Mouse (Mus musculus): ENCODE measurements at regions not wholly inside any gene's neighbourhood (a gene's known extent, or its start where the extent isn't known, plus 50 kb on each side); places are given as distances from the start of the nearest gene placed in this dataset.
A peak's percentile ranks its signal among the peaks of the same experiment; 100 is the strongest.

DNA sequence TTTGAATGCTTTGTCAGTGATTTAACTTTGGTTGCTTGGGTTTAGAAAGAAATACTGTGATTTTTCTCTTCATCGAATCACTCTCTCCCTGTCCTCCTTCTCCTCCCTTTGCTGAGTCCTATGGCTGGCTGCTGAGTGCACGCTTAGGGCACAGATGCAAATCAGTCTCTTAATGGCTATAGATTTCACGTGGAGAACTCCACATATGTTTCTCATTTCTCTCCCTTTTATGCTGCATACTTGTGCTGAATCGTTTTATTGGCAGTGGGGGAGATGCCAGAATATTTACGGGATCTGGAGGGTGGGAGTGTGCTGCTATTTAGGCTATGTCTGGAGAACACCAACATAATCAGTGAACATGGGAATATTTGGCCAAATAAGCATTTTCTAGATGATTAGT is 118.8 kb upstream of the Rnd3 start:
- TF ChIP-seq CTCF (IDR thresholded peaks at IDR 0.05; ENCODE audit: low read depth): no peak
- DNase-seq (ENCODE audit: low spot score) (no peak), ATAC-seq (no peak)
- no peaks in the 10 kb centered on the region for H3K4me1 ChIP-seq (ENCODE audit: insufficient read depth, low read length)
- no peak overlapping the region for H3K4me2 ChIP-seq (ENCODE audit: low read depth, low read length)
- no peak overlapping the region for H3K4me3 ChIP-seq (ENCODE audit: low read length)
- H3K9ac ChIP-seq (replicated peaks; ENCODE audit: low read length): no peak overlapping the region
- H3K9me3 ChIP-seq (ENCODE audit: low read length): no peaks in the 10 kb centered on the region
- H3K27ac ChIP-seq: no peak overlapping the region
- 62% methylated on average over 5 of the region's 5 CpGs for WGBS
- no peaks in the 10 kb centered on the region for H3K36me3 ChIP-seq (ENCODE audit: insufficient read depth, low read length)
- no peaks in the 10 kb centered on the region for H3K27me3 ChIP-seq (ENCODE audit: insufficient read depth, low read length)

DNA sequence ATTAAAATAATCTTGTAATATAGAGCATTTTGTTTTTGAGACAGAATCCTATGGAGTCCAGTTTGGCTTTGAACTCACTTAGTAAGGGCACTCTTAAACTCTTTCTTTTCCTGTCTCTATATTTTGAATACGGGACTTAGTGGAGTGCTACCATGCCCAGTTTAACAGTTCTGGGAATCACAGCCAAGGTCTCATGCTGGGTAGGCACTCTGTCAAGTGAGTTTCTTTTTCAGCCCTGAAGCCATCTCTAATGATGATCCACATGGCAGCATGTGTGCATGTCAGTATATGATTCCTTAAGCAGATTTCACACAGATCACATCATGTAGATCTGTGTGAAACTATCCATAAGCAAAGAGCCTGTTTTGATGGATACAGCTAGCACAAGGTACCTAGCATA is 113.6 kb upstream of the Rnd3 start:
- Histone ChIP-seq H3K9ac (replicated peaks; ENCODE audit: low read length) (no peak overlapping the region), H3K27me3 (ENCODE audit: insufficient read depth, low read length) (no peaks in the 10 kb centered on the region), H3K4me1 (ENCODE audit: insufficient read depth, low read length) (no peaks in the 10 kb centered on the region), H3K36me3 (ENCODE audit: insufficient read depth, low read length) (no peaks in the 10 kb centered on the region), H3K27ac (no peak overlapping the region), H3K4me3 (ENCODE audit: low read length) (no peak overlapping the region), H3K4me2 (ENCODE audit: low read depth, low read length) (no peak overlapping the region), H3K9me3 (ENCODE audit: low read length) (no peaks in the 10 kb centered on the region)
- ATAC-seq (no peak), DNase-seq (ENCODE audit: low spot score) (peak; percentile 14)
- TF ChIP-seq CTCF (IDR thresholded peaks at IDR 0.05; ENCODE audit: low read depth): no peak
- 50% methylated on average over 1 of the region's 1 CpGs for WGBS

GRCm38 (mm10) chr2:51250798-51251197 is 101.9 kb upstream of the Rnd3 start:
- Histone ChIP-seq H3K4me3 (ENCODE audit: low read length) (no peak overlapping the region), H3K36me3 (ENCODE audit: insufficient read depth, low read length) (no peaks in the 10 kb centered on the region), H3K9ac (replicated peaks; ENCODE audit: low read length) (no peak overlapping the region), H3K4me1 (ENCODE audit: insufficient read depth, low read length) (no peaks in the 10 kb centered on the region), H3K27me3 (ENCODE audit: insufficient read depth, low read length) (no peaks in the 10 kb centered on the region), H3K4me2 (ENCODE audit: low read depth, low read length) (no peak overlapping the region), H3K9me3 (ENCODE audit: low read length) (no peaks in the 10 kb centered on the region), H3K27ac (no peak overlapping the region)
- DNase-seq (ENCODE audit: low spot score) (peak; percentile 35), ATAC-seq (no peak)
- TF ChIP-seq CTCF (IDR thresholded peaks at IDR 0.05; ENCODE audit: low read depth): no peak
- WGBS: 33% methylated on average over 6 of the region's 6 CpGs

GRCm38 (mm10) chr2:51241573-51241972 is 92.7 kb upstream of the Rnd3 start:
- Histone ChIP-seq H3K4me3 (ENCODE audit: low read length) (no peak overlapping the region), H3K27ac (no peak overlapping the region), H3K4me1 (ENCODE audit: insufficient read depth, low read length) (no peaks in the 10 kb centered on the region), H3K4me2 (ENCODE audit: low read depth, low read length) (no peak overlapping the region), H3K27me3 (ENCODE audit: insufficient read depth, low read length) (no peaks in the 10 kb centered on the region), H3K36me3 (ENCODE audit: insufficient read depth, low read length) (no peaks in the 10 kb centered on the region), H3K9ac (replicated peaks; ENCODE audit: low read length) (no peak overlapping the region), H3K9me3 (ENCODE audit: low read length) (no peaks in the 10 kb centered on the region)
- DNase-seq (ENCODE audit: low spot score): no peak
- no peak for ATAC-seq
- TF ChIP-seq CTCF (IDR thresholded peaks at IDR 0.05; ENCODE audit: low read depth): no peak
- 46% methylated on average over 5 of the region's 5 CpGs for WGBS

DNA sequence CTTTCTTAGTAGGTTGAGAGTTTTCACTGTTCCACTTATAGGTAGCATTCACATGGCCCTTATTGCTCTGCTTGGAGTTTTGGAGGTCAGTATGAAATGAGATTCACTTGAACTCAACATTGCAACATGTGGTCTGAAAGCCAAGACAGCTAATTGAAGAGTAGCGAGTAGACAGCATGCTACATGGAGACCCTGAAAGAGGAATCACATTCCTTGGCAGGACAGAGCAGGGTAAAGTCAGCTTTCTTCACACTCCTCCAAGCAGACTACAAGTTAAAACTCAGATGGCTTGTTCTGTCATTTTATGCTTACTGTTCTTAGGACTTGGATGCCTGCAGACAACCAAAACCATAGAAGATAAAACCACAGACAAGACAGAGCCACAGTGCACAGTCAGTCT is 91.1 kb upstream of the Rnd3 start:
- no peaks in the 10 kb centered on the region for H3K27me3 ChIP-seq (ENCODE audit: insufficient read depth, low read length)
- no peaks in the 10 kb centered on the region for H3K9me3 ChIP-seq (ENCODE audit: low read length)
- ATAC-seq (no peak), DNase-seq (ENCODE audit: low spot score) (no peak)
- H3K4me3 ChIP-seq (ENCODE audit: low read length): no peak overlapping the region
- 91% methylated on average over 1 of the region's 1 CpGs for WGBS
- no peak for TF ChIP-seq CTCF (IDR thresholded peaks at IDR 0.05; ENCODE audit: low read depth)
- H3K4me1 ChIP-seq (ENCODE audit: insufficient read depth, low read length): no peaks in the 10 kb centered on the region
- no peak overlapping the region for H3K27ac ChIP-seq
- no peaks in the 10 kb centered on the region for H3K36me3 ChIP-seq (ENCODE audit: insufficient read depth, low read length)
- H3K9ac ChIP-seq (replicated peaks; ENCODE audit: low read length): no peak overlapping the region
- H3K4me2 ChIP-seq (ENCODE audit: low read depth, low read length): no peak overlapping the region

GRCm38 (mm10) chr2:51238992-51239391 is 90.1 kb upstream of the Rnd3 start:
- no peaks in the 10 kb centered on the region for H3K36me3 ChIP-seq (ENCODE audit: insufficient read depth, low read length)
- H3K4me3 ChIP-seq (ENCODE audit: low read length): no peak overlapping the region
- DNase-seq (ENCODE audit: low spot score) (no peak), ATAC-seq (no peak)
- H3K9me3 ChIP-seq (ENCODE audit: low read length): no peaks in the 10 kb centered on the region
- no peaks in the 10 kb centered on the region for H3K4me1 ChIP-seq (ENCODE audit: insufficient read depth, low read length)
- H3K27me3 ChIP-seq (ENCODE audit: insufficient read depth, low read length): no peaks in the 10 kb centered on the region
- H3K27ac ChIP-seq: no peak overlapping the region
- TF ChIP-seq CTCF (IDR thresholded peaks at IDR 0.05; ENCODE audit: low read depth): no peak
- H3K9ac ChIP-seq (replicated peaks; ENCODE audit: low read length): no peak overlapping the region
- peak overlapping the region; percentile 42 for H3K4me2 ChIP-seq (ENCODE audit: low read depth, low read length)
- 66% methylated on average over 4 of the region's 4 CpGs for WGBS

GRCm38 (mm10) chr2:51238131-51238931 is 89.4 kb upstream of the Rnd3 start:
- H3K9ac ChIP-seq (replicated peaks; ENCODE audit: low read length): no peak overlapping the region
- no peak overlapping the region for H3K27ac ChIP-seq
- 13% methylated on average over 16 of the region's 16 CpGs for WGBS
- H3K36me3 ChIP-seq (ENCODE audit: insufficient read depth, low read length): no peaks in the 10 kb centered on the region
- H3K4me3 ChIP-seq (ENCODE audit: low read length): no peak overlapping the region
- no peaks in the 10 kb centered on the region for H3K27me3 ChIP-seq (ENCODE audit: insufficient read depth, low read length)
- H3K4me2 ChIP-seq (ENCODE audit: low read depth, low read length): peak overlapping the region; percentile 42
- no peaks in the 10 kb centered on the region for H3K4me1 ChIP-seq (ENCODE audit: insufficient read depth, low read length)
- ATAC-seq (0 out of 2 replicates have a peak, but pooled peaks have one; percentile 40), DNase-seq (ENCODE audit: low spot score) (peak; percentile 36)
- no peak for TF ChIP-seq CTCF (IDR thresholded peaks at IDR 0.05; ENCODE audit: low read depth)
- no peaks in the 10 kb centered on the region for H3K9me3 ChIP-seq (ENCODE audit: low read length)
